Mouse (Mus musculus): ENCODE results near the gene Celf2. TPM values are rescaled to one million over a fixed set of nuclear protein-coding genes. Genes with fewer than 3 reads are reported as not detected.

Celf2 gene
- polyA plus RNA-seq, 1 experiment from 2014 or later = 11.2 TPM

DNA sequence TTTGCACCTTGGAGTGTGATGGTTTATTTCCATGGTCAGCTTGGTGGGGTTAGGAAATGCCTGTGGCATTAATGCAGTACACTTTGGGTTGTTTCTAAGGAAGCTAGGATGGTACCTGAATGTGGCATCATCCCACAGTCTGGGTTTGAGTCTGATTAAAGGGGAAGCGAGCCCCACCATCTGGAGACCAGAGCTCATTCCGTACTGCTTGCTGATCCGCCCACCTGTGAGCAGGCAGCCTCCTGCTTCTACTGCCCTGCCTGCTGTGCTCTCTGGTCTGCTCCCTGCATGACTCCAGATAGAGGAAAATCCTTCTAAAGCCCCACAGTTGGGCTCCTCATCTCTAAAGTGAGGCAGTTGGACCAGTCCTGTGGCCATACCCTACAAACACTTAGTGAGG, 1002.3 kb downstream of the Celf2 start:
- no peak overlapping the region for H3K27ac ChIP-seq (replicated peaks)
- no peaks in the 10 kb centered on the region for H3K36me3 ChIP-seq (replicated peaks)
- WGBS (ENCODE audit: insufficient replicate concordance) = 48% methylated on average over 3 of the region's 3 CpGs
- no peak overlapping the region for H3K4me2 ChIP-seq
- H3K9me3 ChIP-seq (replicated peaks) = no peaks in the 10 kb centered on the region
- H3K9ac ChIP-seq = no peak overlapping the region
- ATAC-seq (ENCODE audit: insufficient read depth) = no peak
- no peaks in the 10 kb centered on the region for H3K4me1 ChIP-seq (replicated peaks)
- no peaks in the 10 kb centered on the region for H3K27me3 ChIP-seq
- H3K4me3 ChIP-seq (replicated peaks) = no peak overlapping the region

DNA sequence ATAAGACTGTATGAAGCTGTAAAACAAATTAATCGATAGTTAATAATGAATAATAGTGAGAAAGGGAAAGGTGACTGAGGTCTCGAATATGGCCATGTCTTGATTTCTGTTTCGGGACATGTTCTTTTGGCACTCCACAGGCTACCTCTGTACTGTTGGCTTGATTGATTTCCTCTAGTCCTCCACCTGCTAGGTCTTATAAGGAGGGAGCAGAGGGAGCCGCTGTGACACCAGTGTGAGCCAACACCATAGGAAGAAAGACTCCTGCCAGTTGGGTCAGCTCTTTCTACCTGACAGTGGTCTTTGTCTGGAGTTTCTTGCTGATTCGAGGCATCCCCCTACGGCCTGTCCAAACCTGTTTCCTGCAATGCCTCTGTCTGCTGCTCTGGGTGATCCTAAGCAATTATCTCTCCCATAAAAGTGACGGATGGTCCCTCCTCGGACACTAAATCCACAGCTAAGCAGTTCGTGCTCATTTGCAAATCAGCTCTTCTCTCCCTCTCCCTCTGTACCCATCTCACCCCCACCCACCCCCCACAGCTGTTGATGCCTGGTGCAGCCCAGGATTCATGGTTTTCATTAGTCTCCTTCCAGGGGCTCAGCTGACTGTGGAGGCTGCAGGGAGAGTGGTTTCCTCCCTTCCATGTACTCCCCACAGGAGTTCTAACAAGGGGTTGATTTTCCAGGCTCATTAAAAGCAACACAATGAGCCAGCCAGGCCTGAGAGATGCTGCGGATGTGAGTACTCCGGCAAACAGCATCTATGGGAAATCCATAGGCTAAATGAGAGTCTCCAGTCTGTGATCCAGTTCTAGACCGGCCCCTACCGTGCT, 1003.2 kb downstream of the Celf2 start:
- WGBS (ENCODE audit: insufficient replicate concordance) = 55% methylated on average over 13 of the region's 13 CpGs

DNA sequence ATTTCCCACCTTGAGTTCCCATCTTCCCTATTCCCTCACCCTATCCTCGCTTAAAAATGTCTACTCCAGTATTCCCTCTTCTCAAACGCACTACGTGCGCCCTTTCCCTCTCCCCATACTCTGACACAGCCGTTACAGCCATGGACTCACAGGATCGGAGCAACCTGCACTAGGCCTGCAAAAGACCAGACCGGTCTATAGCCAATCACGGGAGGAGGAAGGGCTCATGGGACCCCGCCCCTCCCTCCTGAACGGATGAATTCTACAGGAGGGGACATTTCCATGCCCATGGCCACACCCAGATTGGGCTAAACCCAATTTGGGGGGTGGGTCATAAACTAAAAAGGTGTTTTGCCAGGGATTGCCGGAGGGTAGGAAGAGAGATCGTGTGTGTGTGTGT, 1003.8 kb downstream of the Celf2 start:
- Histone ChIP-seq H3K4me1 (replicated peaks) (no peaks in the 10 kb centered on the region), H3K9ac (no peak overlapping the region), H3K27ac (replicated peaks) (no peak overlapping the region), H3K27me3 (no peaks in the 10 kb centered on the region), H3K4me3 (replicated peaks) (no peak overlapping the region), H3K4me2 (no peak overlapping the region), H3K36me3 (replicated peaks) (no peaks in the 10 kb centered on the region), H3K9me3 (replicated peaks) (no peaks in the 10 kb centered on the region)
- WGBS (ENCODE audit: insufficient replicate concordance) = 74% methylated on average over 12 of the region's 12 CpGs
- no peak for ATAC-seq (ENCODE audit: insufficient read depth)

More for the DNA sequence above, 1003.2 kb downstream of the Celf2 start:
- no peaks in the 10 kb centered on the region for H3K9me3 ChIP-seq (replicated peaks)
- no peaks in the 10 kb centered on the region for H3K4me1 ChIP-seq (replicated peaks)
- no peak overlapping the region for H3K27ac ChIP-seq (replicated peaks)
- H3K4me2 ChIP-seq = no peak overlapping the region
- no peaks in the 10 kb centered on the region for H3K36me3 ChIP-seq (replicated peaks)
- H3K27me3 ChIP-seq = no peaks in the 10 kb centered on the region
- ATAC-seq (ENCODE audit: insufficient read depth) = no peak
- no peak overlapping the region for H3K4me3 ChIP-seq (replicated peaks)
- H3K9ac ChIP-seq = no peak overlapping the region

DNA sequence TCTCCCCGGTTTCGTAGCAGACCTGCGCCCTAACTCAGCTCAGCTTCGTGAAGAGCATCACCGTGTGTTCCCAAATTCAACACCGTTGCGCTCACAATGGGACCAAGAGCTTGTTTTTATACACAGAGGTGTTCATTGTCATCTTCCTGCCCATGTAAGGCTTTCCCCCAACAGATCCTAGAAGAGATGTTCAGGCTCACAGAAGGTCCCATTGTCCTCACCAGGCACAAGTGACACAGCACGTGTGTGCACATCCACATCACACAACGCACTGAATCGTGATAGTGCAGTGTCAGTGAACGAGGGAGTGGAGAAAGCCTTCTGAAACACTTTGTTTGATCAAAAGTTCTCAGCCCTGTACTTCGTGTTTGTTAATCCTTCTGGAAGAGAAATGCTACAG, 1011.3 kb downstream of the Celf2 start:
- 69% methylated on average over 12 of the region's 12 CpGs for WGBS (ENCODE audit: insufficient replicate concordance)
- no peak for ATAC-seq (ENCODE audit: insufficient read depth)
- Histone ChIP-seq H3K36me3 (replicated peaks) (no peaks in the 10 kb centered on the region), H3K4me3 (replicated peaks) (no peak overlapping the region), H3K27me3 (no peaks in the 10 kb centered on the region), H3K27ac (replicated peaks) (no peak overlapping the region), H3K9ac (no peak overlapping the region), H3K9me3 (replicated peaks) (no peaks in the 10 kb centered on the region), H3K4me1 (replicated peaks) (no peaks in the 10 kb centered on the region), H3K4me2 (no peak overlapping the region)

DNA sequence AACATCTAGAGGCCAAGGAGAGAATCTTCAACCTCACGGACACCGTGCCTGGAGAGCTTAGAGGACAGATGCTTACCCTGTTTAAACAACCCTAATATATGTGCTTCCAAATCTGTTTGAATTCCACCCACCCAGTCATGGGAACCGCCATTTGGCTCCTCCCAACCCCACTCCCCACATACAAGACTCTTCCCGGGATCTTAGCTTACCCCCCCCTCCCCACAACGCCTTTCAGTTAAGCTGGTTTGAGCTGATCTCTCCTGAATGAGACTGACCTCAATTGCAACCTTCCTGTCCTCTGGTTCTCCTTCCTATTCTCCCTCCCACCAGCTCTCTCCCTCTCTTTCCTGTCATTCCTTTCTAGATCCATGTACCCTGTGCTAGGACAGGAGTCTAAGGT, 1011.7 kb downstream of the Celf2 start:
- H3K27ac ChIP-seq (replicated peaks) = no peak overlapping the region
- no peak overlapping the region for H3K9ac ChIP-seq
- H3K9me3 ChIP-seq (replicated peaks) = no peaks in the 10 kb centered on the region
- H3K4me1 ChIP-seq (replicated peaks) = no peaks in the 10 kb centered on the region
- H3K4me2 ChIP-seq = no peak overlapping the region
- H3K36me3 ChIP-seq (replicated peaks) = no peaks in the 10 kb centered on the region
- H3K27me3 ChIP-seq = no peaks in the 10 kb centered on the region
- WGBS (ENCODE audit: insufficient replicate concordance) = 53% methylated on average over 5 of the region's 5 CpGs
- ATAC-seq (ENCODE audit: insufficient read depth) = no peak
- H3K4me3 ChIP-seq (replicated peaks) = no peak overlapping the region

DNA sequence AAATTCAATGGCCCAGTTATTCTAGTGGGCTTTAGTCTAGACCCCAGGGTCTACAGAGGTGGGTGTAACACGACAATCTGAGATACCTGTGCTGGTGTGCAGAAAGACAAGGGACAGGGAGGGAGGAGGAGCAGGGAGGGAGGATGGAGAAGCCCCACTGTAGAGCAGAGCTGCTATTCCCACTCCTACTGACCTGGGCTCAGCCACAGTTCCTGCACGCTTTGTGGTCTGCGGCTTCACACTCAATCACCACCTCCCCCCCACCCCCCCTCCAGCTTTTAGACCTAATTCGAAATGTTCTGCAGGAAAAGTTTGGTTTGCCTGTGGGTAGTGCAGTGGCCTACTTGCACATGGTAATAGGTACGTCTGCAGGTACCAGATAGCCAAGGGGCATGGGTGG, 1015.5 kb downstream of the Celf2 start:
- Histone ChIP-seq H3K4me1 (replicated peaks) (no peaks in the 10 kb centered on the region), H3K4me3 (replicated peaks) (no peak overlapping the region), H3K27ac (replicated peaks) (no peak overlapping the region), H3K9ac (no peak overlapping the region), H3K36me3 (replicated peaks) (no peaks in the 10 kb centered on the region), H3K27me3 (no peaks in the 10 kb centered on the region), H3K9me3 (replicated peaks) (no peaks in the 10 kb centered on the region), H3K4me2 (no peak overlapping the region)
- 41% methylated on average over 5 of the region's 5 CpGs for WGBS (ENCODE audit: insufficient replicate concordance)
- ATAC-seq (ENCODE audit: insufficient read depth) = no peak

DNA sequence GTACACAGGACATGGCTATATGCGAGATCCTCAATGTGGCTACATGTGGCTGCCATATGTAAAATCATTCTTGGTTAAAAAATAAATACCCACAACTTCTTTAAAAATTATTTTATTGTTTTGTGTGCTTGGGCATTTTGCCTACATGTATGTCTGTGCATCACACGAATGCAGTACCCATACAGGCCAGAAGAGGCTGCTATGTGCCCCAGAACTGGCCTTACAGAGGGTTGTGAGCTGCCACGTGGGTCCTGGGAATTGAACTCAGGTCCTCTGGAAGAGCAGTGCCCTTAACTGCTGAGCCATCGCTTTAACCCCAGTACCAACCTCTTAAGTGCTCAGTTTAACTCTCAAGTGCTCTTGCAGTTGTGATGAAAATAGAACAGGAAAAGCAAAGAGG, 1018.5 kb downstream of the Celf2 start:
- no peaks in the 10 kb centered on the region for H3K9me3 ChIP-seq (replicated peaks)
- no peaks in the 10 kb centered on the region for H3K36me3 ChIP-seq (replicated peaks)
- H3K27me3 ChIP-seq = no peaks in the 10 kb centered on the region
- 52% methylated on average over 4 of the region's 4 CpGs for WGBS (ENCODE audit: insufficient replicate concordance)
- H3K9ac ChIP-seq = no peak overlapping the region
- H3K4me2 ChIP-seq = no peak overlapping the region
- no peak overlapping the region for H3K27ac ChIP-seq (replicated peaks)
- no peaks in the 10 kb centered on the region for H3K4me1 ChIP-seq (replicated peaks)
- H3K4me3 ChIP-seq (replicated peaks) = no peak overlapping the region
- ATAC-seq (ENCODE audit: insufficient read depth) = no peak

DNA sequence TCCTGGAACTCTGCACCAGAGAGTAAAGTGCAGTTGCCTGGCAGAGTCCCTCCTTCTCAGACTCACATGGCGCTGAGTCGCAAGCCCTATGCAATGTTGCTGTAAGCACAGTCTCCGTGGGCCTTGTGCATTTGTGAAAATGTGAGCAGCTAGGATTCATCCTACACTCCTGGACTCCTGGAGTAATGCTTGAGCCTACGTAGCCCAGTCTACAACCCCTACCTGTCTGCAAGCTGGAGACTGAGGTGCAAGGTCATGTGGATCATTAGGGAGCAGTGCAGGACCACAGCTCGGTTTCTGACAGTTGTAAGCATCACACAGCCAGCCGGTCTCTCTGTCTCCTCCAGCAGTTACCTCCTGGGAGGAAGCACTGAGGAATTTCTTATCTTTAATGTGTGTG, 1019.3 kb downstream of the Celf2 start:
- no peak overlapping the region for H3K27ac ChIP-seq (replicated peaks)
- H3K4me2 ChIP-seq = no peak overlapping the region
- H3K9me3 ChIP-seq (replicated peaks) = no peaks in the 10 kb centered on the region
- no peak overlapping the region for H3K9ac ChIP-seq
- no peak overlapping the region for H3K4me3 ChIP-seq (replicated peaks)
- no peaks in the 10 kb centered on the region for H3K4me1 ChIP-seq (replicated peaks)
- H3K36me3 ChIP-seq (replicated peaks) = no peaks in the 10 kb centered on the region
- ATAC-seq (ENCODE audit: insufficient read depth) = no peak
- 77% methylated on average over 6 of the region's 6 CpGs for WGBS (ENCODE audit: insufficient replicate concordance)
- H3K27me3 ChIP-seq = no peaks in the 10 kb centered on the region

Measured in liver, embryonic 15.5 days (tissue).